Comparison of ENCODE assay signal across 9 mouse cellular contexts in the genomic region with DNA sequence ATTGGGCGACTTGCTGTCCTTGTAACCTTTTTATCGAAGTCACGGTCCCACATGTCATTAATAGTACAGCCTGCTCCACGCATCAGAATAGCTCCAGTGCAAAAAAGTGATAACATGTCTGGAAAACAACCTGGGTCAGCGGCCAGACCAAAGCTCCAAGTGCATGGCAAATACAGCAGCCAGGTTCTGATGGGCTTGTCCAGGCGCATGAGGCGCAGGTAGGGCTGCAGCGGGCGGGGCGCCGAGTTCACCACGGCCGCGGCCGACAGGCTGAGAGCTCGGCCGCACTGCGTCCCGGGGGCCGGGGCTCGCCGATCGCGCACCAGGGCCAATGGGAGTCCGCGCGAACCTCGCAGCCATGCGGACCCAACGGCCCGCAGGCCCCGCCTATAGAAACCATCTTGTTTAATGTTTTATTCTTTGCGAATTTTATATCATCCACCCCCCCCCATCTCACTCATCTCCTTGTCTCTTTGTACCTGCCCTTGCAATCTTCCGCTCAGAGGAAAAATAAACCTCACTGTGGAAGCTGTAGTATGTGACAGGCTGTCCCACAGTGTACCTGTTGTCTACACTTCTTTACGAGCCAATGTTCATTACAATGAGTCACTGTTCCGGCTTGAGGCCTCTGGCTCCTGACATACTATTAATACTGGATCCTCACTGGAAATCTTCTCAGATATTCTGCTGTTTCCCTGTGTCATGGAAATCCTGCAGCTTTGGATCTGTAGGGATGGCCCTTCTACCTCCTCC. TPM values are rescaled to one million over a fixed set of nuclear protein-coding genes. Genes with fewer than 3 reads are reported as not detected.
DNase-seq lines count a peak whose midpoint lies in the region; ATAC-seq and TF ChIP-seq lines count a peak whose summit lies in the region.
"Had no signal": no experiment of that assay in that cellular context is flagged by ENCODE, and none has a peak within 500 bp of the region (broad histone marks: within the 10 kb centered on the region; RNA-seq: fewer than 3 reads in every experiment).

No protein-coding gene starts in this region.

- H3K27ac ChIP-seq in heart, embryonic 14.5 days (replicated peaks in 1 of 2; ENCODE audit: control insufficient read depth in 1 of 2, insufficient read depth in 1 of 2, low read depth in 2 of 2, low read length in 2 of 2): no peak overlapping the region
- H3K27ac ChIP-seq in embryonic facial prominence, embryonic 11.5 days (replicated peaks; ENCODE audit: low read depth, low read length): no peak overlapping the region
- no peak overlapping the region for H3K27ac ChIP-seq in hindbrain, postnatal 0 days
- H3K27ac ChIP-seq in midbrain, embryonic 15.5 days: no peak overlapping the region

- peak overlapping the region; percentile 13 to 14; a peak in 1 of 4 replicates for H3K4me3 ChIP-seq in heart, embryonic 14.5 days (ENCODE audit: control insufficient read depth in 1 of 2, insufficient read depth in 1 of 2, low read depth in 1 of 2, low read length in 2 of 2)
- no peak overlapping the region for H3K4me3 ChIP-seq in embryonic facial prominence, embryonic 11.5 days (ENCODE audit: low read depth, low read length)
- no peak overlapping the region for H3K4me3 ChIP-seq in hindbrain, postnatal 0 days (ENCODE audit: low read length)
- H3K4me3 ChIP-seq in midbrain, embryonic 15.5 days: peak overlapping the region; percentile 18; the same call in 1 of the 2 replicates

- H3K4me1 ChIP-seq in heart, embryonic 14.5 days (ENCODE audit: control insufficient read depth in 2 of 2, insufficient read depth in 2 of 2, low read length in 2 of 2): peaks cover 4 to 7% of the 10 kb centered on the region in 2 experiments; a peak in 3 of 4 replicates
- no peaks in the 10 kb centered on the region for H3K4me1 ChIP-seq in embryonic facial prominence, embryonic 11.5 days (ENCODE audit: control insufficient read depth, insufficient read depth, low read length)
- no peaks in the 10 kb centered on the region for H3K4me1 ChIP-seq in hindbrain, postnatal 0 days (ENCODE audit: insufficient read depth, low read length)
- peaks cover 3% of the 10 kb centered on the region; the same call in 1 of the 2 replicates for H3K4me1 ChIP-seq in midbrain, embryonic 15.5 days

- 37% methylated on average over 36 of the region's 36 CpGs for WGBS in heart, embryonic 14.5 days
- 36% methylated on average over 36 of the region's 36 CpGs for WGBS in embryonic facial prominence, embryonic 11.5 days
- WGBS in hindbrain, postnatal 0 days: 52% methylated on average over 36 of the region's 36 CpGs
- WGBS in midbrain, embryonic 15.5 days: 49% methylated on average over 36 of the region's 36 CpGs

- H3K4me2 ChIP-seq in heart, embryonic 14.5 days (ENCODE audit: low read length): peak overlapping the region; percentile 60
- peak overlapping the region; percentile 33 for H3K4me2 ChIP-seq in embryonic facial prominence, embryonic 11.5 days (ENCODE audit: low read depth, low read length)
- peak overlapping the region; percentile 26; the same call in 1 of the 2 replicates for H3K4me2 ChIP-seq in hindbrain, postnatal 0 days (ENCODE audit: low read depth, low read length)
- H3K4me2 ChIP-seq in midbrain, embryonic 15.5 days: peak overlapping the region; percentile 45

- no peak for DNase-seq in heart, postnatal 4 days
- DNase-seq in embryonic facial prominence, embryonic 11.5 days (ENCODE audit: low spot score): no peak
- no peak for DNase-seq in hindbrain, postnatal 0 days (ENCODE audit: low spot score)
- DNase-seq in adipocyte (ENCODE audit: low spot score): no peak
- DNase-seq in ovary, postnatal 10 days (ENCODE audit: low spot score): no peak
- DNase-seq in right cerebral cortex, adult 18-20 months: no peak

- ATAC-seq in heart, embryonic 14.5 days (ENCODE audit: insufficient number of reproducible peaks, insufficient read depth, low FRiP score, low read depth): no peak
- ATAC-seq in embryonic facial prominence, embryonic 11.5 days (replicated peaks; ENCODE audit: insufficient number of reproducible peaks, low FRiP score, low TSS enrichment, low read depth): peak; percentile 72; the same call in 1 of the 2 replicates
- ATAC-seq in hindbrain, postnatal 0 days: 0 out of 2 replicates have a peak, but pooled peaks have one; percentile 27
- no peak for ATAC-seq in midbrain, embryonic 15.5 days (replicated peaks)

- TF ChIP-seq CTCF in hindbrain, postnatal 0 days (IDR thresholded peaks at IDR 0.05; ENCODE audit: low read depth): no peak

- 0 out of 2 replicates have a peak overlapping the region, but pooled peaks have one; percentile 44 for H3K9ac ChIP-seq in heart, embryonic 14.5 days (ENCODE audit: low read length)
- no peak overlapping the region for H3K9ac ChIP-seq in embryonic facial prominence, embryonic 11.5 days (replicated peaks; ENCODE audit: low read length)
- H3K9ac ChIP-seq in hindbrain, postnatal 0 days (replicated peaks; ENCODE audit: low read length): 0 out of 2 replicates have a peak overlapping the region, but pooled peaks have one; percentile 9
- H3K9ac ChIP-seq in midbrain, embryonic 15.5 days: no peak overlapping the region

- H3K36me3 ChIP-seq in heart, embryonic 14.5 days (ENCODE audit: control insufficient read depth, insufficient read depth, low read length): no peaks in the 10 kb centered on the region
- no peaks in the 10 kb centered on the region for H3K36me3 ChIP-seq in embryonic facial prominence, embryonic 11.5 days (replicated peaks; ENCODE audit: control insufficient read depth, insufficient read depth, low read depth, low read length)
- H3K36me3 ChIP-seq in hindbrain, postnatal 0 days (ENCODE audit: insufficient read depth, low read length): no peaks in the 10 kb centered on the region
- H3K36me3 ChIP-seq in midbrain, embryonic 15.5 days (replicated peaks): no peaks in the 10 kb centered on the region

- H3K27me3 ChIP-seq in heart, embryonic 14.5 days (ENCODE audit: control insufficient read depth, insufficient read depth, low read length): no peaks in the 10 kb centered on the region
- H3K27me3 ChIP-seq in embryonic facial prominence, embryonic 11.5 days (ENCODE audit: control insufficient read depth, insufficient read depth, low read length): no peaks in the 10 kb centered on the region
- H3K27me3 ChIP-seq in hindbrain, postnatal 0 days (ENCODE audit: insufficient read depth, low read length): no peaks in the 10 kb centered on the region
- no peaks in the 10 kb centered on the region for H3K27me3 ChIP-seq in midbrain, embryonic 15.5 days (replicated peaks)
- H3K27me3 ChIP-seq: CH12.LX had no signal

- H3K9me3 ChIP-seq in heart, embryonic 14.5 days (ENCODE audit: control insufficient read depth, low read length): peaks cover 2% of the 10 kb centered on the region; the same call in 1 of the 2 replicates
- no peaks in the 10 kb centered on the region for H3K9me3 ChIP-seq in embryonic facial prominence, embryonic 11.5 days (replicated peaks; ENCODE audit: control insufficient read depth, low read length)
- no peaks in the 10 kb centered on the region for H3K9me3 ChIP-seq in hindbrain, postnatal 0 days (ENCODE audit: low read length)
- H3K9me3 ChIP-seq in midbrain, embryonic 15.5 days: no peaks in the 10 kb centered on the region

RNA-seq across cellular contexts. Expression of a gene that starts 19.0 kb away (rescaled TPM):
- polyA plus RNA-seq in heart, embryonic 14.5 days (2014; fragmentation: Nextera tagmentation; extraction: Ambion mirVana): 40.8 and 47.0 TPM in 2 replicates
- total RNA-seq in heart, postnatal 4 days (2021): 100 to 1,000 TPM; 107 to 108 TPM
- 41.1 and 43.5 TPM in 2 replicates for polyA plus RNA-seq in embryonic facial prominence, embryonic 11.5 days (2014; fragmentation: Nextera tagmentation; extraction: Ambion mirVana)
- 39.4 and 42.8 TPM in 2 replicates for total RNA-seq in hindbrain, postnatal 0 days (2014; rRNA removed)
- 22.9 and 25.6 TPM in 2 replicates for polyA plus RNA-seq in hindbrain, postnatal 0 days (2015; fragmentation: Nextera tagmentation; extraction: Ambion mirVana)
- 43.4 and 44.7 TPM in 2 replicates for polyA plus RNA-seq in midbrain, embryonic 15.5 days (2015; fragmentation: Nextera tagmentation; extraction: Ambion mirVana)

Comparison
In these comparisons a context has a peak if more than half of its experiments do, and no peak if none do; other contexts are left out.
1. ATAC-seq: peak in embryonic facial prominence, embryonic 11.5 days (single experiment) and hindbrain, postnatal 0 days (single experiment); none in heart, embryonic 14.5 days (single experiment) and midbrain, embryonic 15.5 days (single experiment).
2. H3K4me3 ChIP-seq: peak in heart, embryonic 14.5 days (2 of 2) and midbrain, embryonic 15.5 days (single experiment); none in embryonic facial prominence, embryonic 11.5 days (single experiment) and hindbrain, postnatal 0 days (single experiment).
3. H3K9ac ChIP-seq: peak in heart, embryonic 14.5 days (single experiment) and hindbrain, postnatal 0 days (single experiment); none in embryonic facial prominence, embryonic 11.5 days (single experiment) and midbrain, embryonic 15.5 days (single experiment).
4. Peak in every context shown above with its lines, with median percentiles within 50 percentile points of each other: H3K4me2 ChIP-seq.